ENCODE assay signal across 8 mouse cellular contexts in the genomic region with DNA sequence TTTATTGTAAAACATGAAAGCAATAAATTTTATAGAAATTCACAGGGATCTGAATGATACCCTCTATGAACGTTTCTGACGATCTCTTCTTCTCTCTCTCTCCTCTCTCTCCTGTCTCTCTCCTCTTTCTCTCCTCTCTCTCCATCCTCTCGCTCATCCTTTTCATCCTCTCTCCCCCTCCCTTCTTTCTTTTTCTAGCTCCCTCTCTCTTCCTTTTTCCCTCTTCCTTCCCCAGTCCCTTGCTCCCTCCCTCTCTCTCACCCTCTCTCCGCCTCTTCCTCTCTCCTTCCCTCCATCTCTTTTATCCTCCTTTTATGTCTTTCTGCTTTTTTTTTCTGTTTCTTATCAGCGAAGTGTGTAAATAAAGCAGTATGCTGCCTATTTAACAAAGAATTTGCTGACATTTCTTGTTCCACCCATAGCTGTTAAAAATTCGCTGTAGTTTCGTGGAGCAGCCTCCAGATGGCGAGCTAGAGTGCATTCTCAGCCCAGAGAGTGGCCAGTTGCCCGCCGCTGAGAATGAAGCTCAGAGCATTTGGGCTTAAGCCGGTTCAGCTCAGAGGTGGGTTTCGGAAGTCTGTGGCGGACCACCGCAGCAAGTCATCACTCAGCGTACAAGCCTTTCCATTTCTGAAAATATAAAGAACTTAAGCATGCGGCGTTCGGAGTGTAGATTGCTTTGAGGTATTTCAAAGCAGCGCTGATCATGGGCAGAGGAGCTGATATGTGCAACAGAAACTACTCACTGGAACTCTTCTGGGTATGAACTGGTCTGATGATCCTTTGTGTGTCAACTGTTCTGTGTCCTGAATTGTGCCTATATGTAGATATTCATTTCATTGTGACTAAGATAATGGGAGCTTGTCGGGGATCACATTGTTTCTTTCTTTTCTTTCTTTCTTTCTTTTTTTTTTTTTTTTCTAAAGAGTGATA. TPM values are rescaled to one million over a fixed set of nuclear protein-coding genes. Genes with fewer than 3 reads are reported as not detected.
A peak's percentile ranks its signal among the peaks of the same experiment; 100 is the strongest.
DNase-seq lines count a peak whose midpoint lies in the region; ATAC-seq and TF ChIP-seq lines count a peak whose summit lies in the region.

No protein-coding gene starts in this region.

- H3K79me3 ChIP-seq in C2C12 (ENCODE audit: low read depth) = no peaks in the 10 kb centered on the region

- H3K36me3 ChIP-seq in C2C12 (ENCODE audit: control insufficient read depth, insufficient read depth) = no peaks in the 10 kb centered on the region
- no peaks in the 10 kb centered on the region for H3K36me3 ChIP-seq in embryonic facial prominence, embryonic 14.5 days (ENCODE audit: control insufficient read depth, insufficient read depth, low read length)
- no peaks in the 10 kb centered on the region for H3K36me3 ChIP-seq in lung, embryonic 16.5 days (ENCODE audit: control insufficient read depth, insufficient read depth, low read length)

- H3K4me1 ChIP-seq in embryonic facial prominence, embryonic 14.5 days (ENCODE audit: control insufficient read depth, insufficient read depth, low read length) = no peaks in the 10 kb centered on the region
- H3K4me1 ChIP-seq in lung, embryonic 16.5 days (replicated peaks; ENCODE audit: control insufficient read depth, insufficient read depth, low read length) = no peaks in the 10 kb centered on the region

- H3K79me2 ChIP-seq in C2C12 (ENCODE audit: control insufficient read depth, insufficient read depth) = no peaks in the 10 kb centered on the region

- no peak overlapping the region for H3K4me3 ChIP-seq in C2C12 (ENCODE audit: insufficient read depth, poor library complexity, severe bottlenecking)
- H3K4me3 ChIP-seq in embryonic facial prominence, embryonic 14.5 days (ENCODE audit: low read depth, low read length) = peak overlapping the region; percentile 29
- peak overlapping the region; percentile 76 for H3K4me3 ChIP-seq in layer of hippocampus, adult 2 months
- peak overlapping the region; percentile 31 for H3K4me3 ChIP-seq in lung, embryonic 16.5 days (ENCODE audit: low read length)

- H3K27ac ChIP-seq in embryonic facial prominence, embryonic 14.5 days (replicated peaks; ENCODE audit: low read depth, low read length) = no peak overlapping the region
- peak overlapping the region; percentile 92 for H3K27ac ChIP-seq in layer of hippocampus, adult 2 months
- H3K27ac ChIP-seq in lung, embryonic 16.5 days (ENCODE audit: low read length) = no peak overlapping the region

- peak overlapping the region; percentile 51 for H3K4me2 ChIP-seq in embryonic facial prominence, embryonic 14.5 days (ENCODE audit: low read depth, low read length)
- peak overlapping the region; percentile 58 for H3K4me2 ChIP-seq in lung, embryonic 16.5 days (ENCODE audit: low read depth, low read length)

- 11% methylated on average over 20 of the region's 20 CpGs for WGBS in embryonic facial prominence, embryonic 14.5 days
- 7% methylated on average over 20 of the region's 20 CpGs for WGBS in lung, embryonic 16.5 days

- intact Hi-C loops in heart, postnatal 36 days (cut with DNase I) = loop anchor here (2.0 kb wide), 1 partner anchor 335 kb away; no protein-coding TSS in a partner anchor

- ATAC-seq in embryonic facial prominence, embryonic 14.5 days (ENCODE audit: low read depth) = peak; percentile 80
- peak; percentile 69; the same call in 1 of the 2 replicates for ATAC-seq in lung, embryonic 16.5 days (ENCODE audit: low read depth)

- H3K9ac ChIP-seq in embryonic facial prominence, embryonic 14.5 days (ENCODE audit: low read depth, low read length) = peak overlapping the region; percentile 2
- 0 out of 2 replicates have a peak overlapping the region, but pooled peaks have one; percentile 8 for H3K9ac ChIP-seq in lung, embryonic 16.5 days (ENCODE audit: low read length)

- no peaks in the 10 kb centered on the region for H3K27me3 ChIP-seq in C2C12 (ENCODE audit: control insufficient read depth, insufficient read depth, insufficient read length)
- H3K27me3 ChIP-seq in embryonic facial prominence, embryonic 14.5 days (replicated peaks; ENCODE audit: control insufficient read depth, insufficient read depth, low read length) = no peaks in the 10 kb centered on the region
- no peaks in the 10 kb centered on the region for H3K27me3 ChIP-seq in lung, embryonic 16.5 days (ENCODE audit: control insufficient read depth, insufficient read depth, low read depth, low read length)

- peak; percentile 56 for DNase-seq in adrenal gland, postnatal 25 days
- peak; percentile 68 for DNase-seq in embryonic facial prominence, embryonic 14.5 days (ENCODE audit: low spot score)
- DNase-seq in heart, postnatal 36 days = peak; percentile 19 to 50
- peak; percentile 76 to 87 for DNase-seq in layer of hippocampus, adult 2 months (ENCODE audit: low spot score in 2 of 2)
- peak; percentile 85 for DNase-seq in right cerebral cortex, adult 18-20 months
- DNase-seq in spleen, adult 18-20 months = no peak

- H3K9me3 ChIP-seq in embryonic facial prominence, embryonic 14.5 days (ENCODE audit: control insufficient read depth, low read length) = no peaks in the 10 kb centered on the region
- H3K9me3 ChIP-seq in lung, embryonic 16.5 days (ENCODE audit: control insufficient read depth, low read length) = no peaks in the 10 kb centered on the region

- TF ChIP-seq CTCF in C2C12 (IDR thresholded peaks at IDR 0.05; ENCODE audit: control insufficient read depth, insufficient read depth, insufficient read length) = peak; percentile 12
- peak; percentile 89 for TF ChIP-seq CTCF in layer of hippocampus, adult 2 months (conservative IDR thresholded peaks at IDR 0.05)

- no peak overlapping the region for H3ac ChIP-seq in C2C12 (ENCODE audit: control insufficient read depth, insufficient read length, low read depth)

TF ChIP-seq in C2C12, 6 proteins besides CTCF, POLR2A, EP300 and RAD21:
- TF ChIP-seq MAX (IDR thresholded peaks at IDR 0.05) (no peak), FOSL1 (IDR thresholded peaks at IDR 0.05; ENCODE audit: insufficient read depth, low read length, poor library complexity, severe bottlenecking) (no peak), CEBPB (IDR thresholded peaks at IDR 0.05; ENCODE audit: low read depth) (no peak), USF1 (IDR thresholded peaks at IDR 0.05; ENCODE audit: low read depth) (no peak), MYOD1 (IDR thresholded peaks at IDR 0.05; ENCODE audit: control insufficient read depth, insufficient read length, low read depth) (no peak), MYOG (IDR thresholded peaks at IDR 0.05; ENCODE audit: control insufficient read depth, extremely low read depth, insufficient read length) (no peak)
TF ChIP-seq in C2C12: peak in this region for 0.

RNA-seq across cellular contexts. Expression of gene Slitrk3, which starts 8.5 kb away (rescaled TPM):
- polyA plus RNA-seq in C2C12 (2012; fragmentation: generic; extraction: Trizol) = not detected
- not detected in 2 replicates for total RNA-seq in adrenal gland, postnatal 25 days (2021)
- 1.7 and 1.8 TPM in 2 replicates for polyA plus RNA-seq in embryonic facial prominence, embryonic 14.5 days (2014; fragmentation: Nextera tagmentation; extraction: Ambion mirVana)
- total RNA-seq in heart, postnatal 36 days (2021) = not detected
- 100 to 1,000 TPM in 1 of 2 experiments, 10 to 100 TPM in 1; 94.3 to 100 TPM for total RNA-seq in layer of hippocampus, adult 2 months (2021)
- polyA plus RNA-seq in lung, embryonic 16.5 days (2015; fragmentation: Nextera tagmentation; extraction: Ambion mirVana) = 0.13 and 0.14 TPM in 2 replicates

Comparison
In these comparisons a context has a peak if more than half of its experiments do, and no peak if none do; other contexts are left out.
1. DNase-seq: peak in adrenal gland, postnatal 25 days (single experiment), embryonic facial prominence, embryonic 14.5 days (single experiment), heart, postnatal 36 days (2 of 2), layer of hippocampus, adult 2 months (2 of 2) and right cerebral cortex, adult 18-20 months (single experiment); none in spleen, adult 18-20 months (0 of 2).
2. RNA of gene Slitrk3, which starts 8.5 kb away (total RNA-seq): 94.3 to 100 TPM in layer of hippocampus, adult 2 months; not detected in adrenal gland, postnatal 25 days and not detected in heart, postnatal 36 days; every median in the first group is over 10 times any median in the second.